Mouse (Mus musculus): Measurements from ENCODE around the gene Ccdc28a.

DNA sequence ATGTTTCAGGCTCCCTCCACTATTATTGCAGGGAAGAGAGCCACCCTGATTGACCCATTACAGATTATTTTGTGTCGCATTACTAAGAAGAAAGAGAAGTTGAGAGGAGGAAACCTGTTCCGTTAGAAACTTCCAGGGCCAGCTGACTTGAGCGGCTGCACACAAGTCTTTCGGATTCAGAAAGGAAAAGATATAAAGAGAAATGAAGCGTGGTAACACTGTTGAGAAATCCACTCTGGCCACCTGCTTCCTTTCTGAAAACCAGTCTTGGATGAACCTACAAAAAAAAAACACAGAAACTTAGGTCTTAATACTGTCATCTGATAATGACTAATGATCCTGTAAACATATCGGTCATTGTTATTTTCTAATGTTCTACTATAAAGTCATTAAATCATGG is 59.7 kb downstream of the Ccdc28a start:
- no peak for TF ChIP-seq POLR2A (IDR thresholded peaks at IDR 0.05; ENCODE audit: insufficient read depth, low read length)
- TF ChIP-seq CTCF (IDR thresholded peaks at IDR 0.05; ENCODE audit: low read depth, low read length) = no peak
